15 mouse cellular contexts compared by ENCODE assay signal in genomic region chr4:124774429-124774828, GRCm38 (mm10). TPM values are rescaled to one million over a fixed set of nuclear protein-coding genes. Genes with fewer than 3 reads are reported as not detected.
DNase-seq lines count a peak whose midpoint lies in the region; ATAC-seq and TF ChIP-seq lines count a peak whose summit lies in the region.
"Had no signal": no experiment of that assay in that cellular context is flagged by ENCODE, and none has a peak within 500 bp of the region (broad histone marks: within the 10 kb centered on the region; RNA-seq: fewer than 3 reads in every experiment).

No protein-coding gene starts in this region.

- peak overlapping the region; percentile 56 for H3K9ac ChIP-seq in liver, embryonic 14.5 days (replicated peaks)
- H3K9ac ChIP-seq in forebrain, embryonic 14.5 days (ENCODE audit: low read length) = no peak overlapping the region
- H3K9ac ChIP-seq: embryonic facial prominence, embryonic 15.5 days; midbrain, embryonic 13.5 days had no signal

- H3K27me3 ChIP-seq in liver, embryonic 14.5 days (ENCODE audit: control insufficient read depth, insufficient read depth, low read length) = no peaks in the 10 kb centered on the region
- no peaks in the 10 kb centered on the region for H3K27me3 ChIP-seq in forebrain, embryonic 14.5 days (replicated peaks; ENCODE audit: control insufficient read depth, insufficient read depth, low read length)
- H3K27me3 ChIP-seq: embryonic facial prominence, embryonic 15.5 days; midbrain, embryonic 13.5 days had no signal

- no peak for TF ChIP-seq CTCF in liver, embryonic 14.5 days (IDR thresholded peaks at IDR 0.05; ENCODE audit: low read depth)

- peak; percentile 53 to 62 for DNase-seq in spleen, postnatal 10 days (ENCODE audit: low spot score in 2 of 2)
- DNase-seq in spleen, adult 18-20 months = no peak
- peak; percentile 84 to 88 (median 86) for DNase-seq in liver, embryonic 14.5 days (ENCODE audit: low read depth in 3 of 3, low spot score in 3 of 3)
- peak; percentile 34 for DNase-seq in yolk sac, embryonic 10.5 days (ENCODE audit: low spot score)
- DNase-seq in forebrain, embryonic 14.5 days (ENCODE audit: low spot score) = no peak
- DNase-seq in urinary bladder, postnatal 36 days (ENCODE audit: low spot score in 2 of 2) = no peak
- DNase-seq: adrenal gland, adult 8-10 months; heart, adult 11 months; heart, postnatal 4 days; lung, postnatal 36 days had no signal

- H3K4me1 ChIP-seq in liver, embryonic 14.5 days (replicated peaks; ENCODE audit: control insufficient read depth in 2 of 2, insufficient read depth in 2 of 2, low read length in 1 of 2) = peaks cover 45 to 53% of the 10 kb centered on the region in 2 experiments
- H3K4me1 ChIP-seq in forebrain, embryonic 14.5 days (ENCODE audit: control insufficient read depth, insufficient read depth, low read length) = no peaks in the 10 kb centered on the region
- H3K4me1 ChIP-seq: embryonic facial prominence, embryonic 15.5 days; midbrain, embryonic 13.5 days had no signal

- WGBS in liver, embryonic 14.5 days (ENCODE audit: insufficient replicate concordance) = 11% methylated on average over 2 of the region's 2 CpGs
- 71% methylated on average over 2 of the region's 2 CpGs for WGBS in forebrain, embryonic 14.5 days

- peak overlapping the region; percentile 92 for H3K27ac ChIP-seq in liver, embryonic 14.5 days
- no peak overlapping the region for H3K27ac ChIP-seq in forebrain, embryonic 14.5 days (ENCODE audit: low read depth, low read length)
- H3K27ac ChIP-seq: embryonic facial prominence, embryonic 15.5 days; midbrain, embryonic 13.5 days had no signal

- H3K36me3 ChIP-seq in liver, embryonic 14.5 days (replicated peaks; ENCODE audit: control insufficient read depth, insufficient read depth, low read depth) = peaks cover 14% of the 10 kb centered on the region
- peaks cover 2% of the 10 kb centered on the region; the same call in 1 of the 2 replicates for H3K36me3 ChIP-seq in forebrain, embryonic 14.5 days (ENCODE audit: control insufficient read depth, insufficient read depth, low read length)

- peak; percentile 55 for ATAC-seq in common myeloid progenitor, adult 5-6 weeks (replicated peaks; ENCODE audit: low read depth, poor library complexity, severe bottlenecking)
- ATAC-seq in liver, embryonic 14.5 days (ENCODE audit: insufficient read depth) = peak; percentile 95
- no peak for ATAC-seq in forebrain, embryonic 14.5 days
- ATAC-seq: forebrain, embryonic 16.5 days; midbrain, embryonic 13.5 days had no signal

- peak; percentile 95 for TF ChIP-seq EP300 in liver, embryonic 14.5 days (IDR thresholded peaks at IDR 0.05; ENCODE audit: low read depth)

- peak overlapping the region; percentile 78 for H3K4me2 ChIP-seq in liver, embryonic 14.5 days (ENCODE audit: low read depth)
- no peak overlapping the region for H3K4me2 ChIP-seq in forebrain, embryonic 14.5 days (ENCODE audit: low read length)
- H3K4me2 ChIP-seq: embryonic facial prominence, embryonic 15.5 days; midbrain, embryonic 13.5 days had no signal

- peak overlapping the region; percentile 37 to 42 for H3K4me3 ChIP-seq in liver, embryonic 14.5 days (ENCODE audit: insufficient read depth in 1 of 2, low read depth in 2 of 2, low read length in 2 of 2)
- H3K4me3 ChIP-seq in forebrain, embryonic 14.5 days (ENCODE audit: low read depth, low read length) = no peak overlapping the region
- H3K4me3 ChIP-seq: embryonic facial prominence, embryonic 15.5 days; midbrain, embryonic 13.5 days; myocyte had no signal

- H3K9me3 ChIP-seq in liver, embryonic 14.5 days (ENCODE audit: control insufficient read depth, low read length) = no peaks in the 10 kb centered on the region
- H3K9me3 ChIP-seq in forebrain, embryonic 14.5 days (replicated peaks; ENCODE audit: control insufficient read depth, low read length) = no peaks in the 10 kb centered on the region
- H3K9me3 ChIP-seq: embryonic facial prominence, embryonic 15.5 days; midbrain, embryonic 13.5 days had no signal

RNA-seq across cellular contexts. Expression of gene Mtf1, which starts 27.5 kb away (rescaled TPM):
- total RNA-seq in common myeloid progenitor, adult 5-6 weeks (2017) = 26.1 and 35.9 TPM in 2 replicates
- 4.3 and 7.1 TPM in 2 replicates for polyA plus RNA-seq in liver, embryonic 14.5 days (2012; rRNA removed)
- polyA plus RNA-seq in liver, embryonic 14.5 days (2014; fragmentation: Nextera tagmentation; extraction: Ambion mirVana) = 10.9 and 15.2 TPM in 2 replicates
- 12.7 and 13.6 TPM in 2 replicates for polyA plus RNA-seq in forebrain, embryonic 14.5 days (2014; fragmentation: Nextera tagmentation; extraction: Ambion mirVana)

RNA-seq across cellular contexts. Expression of gene Inpp5b, which starts 32.8 kb away (rescaled TPM):
- total RNA-seq in common myeloid progenitor, adult 5-6 weeks (2017) = 32.2 and 50.2 TPM in 2 replicates
- 36.6 and 40.3 TPM in 2 replicates for polyA plus RNA-seq in liver, embryonic 14.5 days (2012; rRNA removed)
- 36.7 and 40.0 TPM in 2 replicates for polyA plus RNA-seq in liver, embryonic 14.5 days (2014; fragmentation: Nextera tagmentation; extraction: Ambion mirVana)
- 20.8 and 22.1 TPM in 2 replicates for polyA plus RNA-seq in forebrain, embryonic 14.5 days (2014; fragmentation: Nextera tagmentation; extraction: Ambion mirVana)

RNA-seq across cellular contexts. Expression of gene Sf3a3, which starts 59.9 kb away (rescaled TPM):
- total RNA-seq in common myeloid progenitor, adult 5-6 weeks (2017) = 162 and 189 TPM in 2 replicates
- 21.2 and 42.1 TPM in 2 replicates for polyA plus RNA-seq in liver, embryonic 14.5 days (2012; rRNA removed)
- 59.2 and 63.6 TPM in 2 replicates for polyA plus RNA-seq in liver, embryonic 14.5 days (2014; fragmentation: Nextera tagmentation; extraction: Ambion mirVana)
- 118 TPM in 2 replicates for polyA plus RNA-seq in forebrain, embryonic 14.5 days (2014; fragmentation: Nextera tagmentation; extraction: Ambion mirVana)

Comparison
In these comparisons a context has a peak if more than half of its experiments do, and no peak if none do; other contexts are left out.
1. DNase-seq: peak in spleen, postnatal 10 days (2 of 2), liver, embryonic 14.5 days (3 of 3) and yolk sac, embryonic 10.5 days (single experiment); none in spleen, adult 18-20 months (0 of 2), forebrain, embryonic 14.5 days (single experiment) and urinary bladder, postnatal 36 days (0 of 2).